15 mouse cellular contexts compared by ENCODE assay signal in the genomic region with DNA sequence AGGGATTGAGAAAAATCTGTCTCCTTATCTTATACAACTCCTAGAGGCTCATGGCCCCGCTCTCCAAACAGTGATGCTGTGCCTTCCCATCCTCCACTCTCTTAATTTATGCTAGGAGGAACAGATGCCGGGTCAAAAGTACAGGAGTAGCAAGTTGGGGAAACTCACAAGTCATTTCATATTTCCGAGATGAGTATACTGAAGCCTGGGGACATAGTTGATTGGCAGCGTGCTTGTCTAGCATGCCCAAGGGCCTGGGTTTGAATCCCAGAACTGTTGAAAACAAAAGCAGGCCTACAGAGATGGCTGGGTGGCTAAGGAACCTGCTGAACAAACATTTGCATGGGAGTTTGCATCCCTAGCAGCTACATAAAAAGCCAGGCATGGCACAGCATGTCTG.
"Had no signal": no experiment of that assay in that cellular context is flagged by ENCODE, and none has a peak within 500 bp of the region (broad histone marks: within the 10 kb centered on the region; RNA-seq: fewer than 3 reads in every experiment).

No protein-coding gene starts in this region.

- DNase-seq: lung, adult 2 months; lung, postnatal 14 days; lung, postnatal 36 days; right cerebral cortex, postnatal 14 days; thymus, adult 2 months; thymus, postnatal 25 days; thymus, postnatal 4 days had no signal

- H3K27ac ChIP-seq: lung, embryonic 15.5 days; macrophage; midbrain, embryonic 13.5 days; midbrain, embryonic 15.5 days; neural tube, embryonic 12.5 days; stomach, embryonic 15.5 days; stomach, postnatal 0 days had no signal

- H3K4me3 ChIP-seq: lung, embryonic 15.5 days; megakaryocyte, embryonic 14.5 days; midbrain, embryonic 13.5 days; midbrain, embryonic 15.5 days; neural tube, embryonic 12.5 days; stomach, embryonic 15.5 days had no signal
